Mouse (Mus musculus): Measurements from ENCODE around the gene Rhbdf1. TPM values are rescaled to one million over a fixed set of nuclear protein-coding genes. Genes with fewer than 3 reads are reported as not detected.

Rhbdf1 gene
- polyA plus RNA-seq, 1 experiment = 4.7 TPM

GRCm38 (mm10) chr11:32181973-32182868 is 39.9 kb downstream of the Rhbdf1 start:
- TF ChIP-seq POLR2A (IDR thresholded peaks at IDR 0.05; ENCODE audit: borderline replicate concordance, low read depth, low read length) (no peak), CTCF (IDR thresholded peaks at IDR 0.05; ENCODE audit: low read depth, low read length) (peak; percentile 57)
- H3K4me3 ChIP-seq (ENCODE audit: insufficient read depth, low read length) = no peak overlapping the region
- H3K27ac ChIP-seq (ENCODE audit: insufficient read depth, low read depth, low read length) = no peak overlapping the region
- no peaks in the 10 kb centered on the region for H3K4me1 ChIP-seq (ENCODE audit: control insufficient read depth, insufficient read depth, low read length)

- Histone ChIP-seq H3K4me3 (ENCODE audit: insufficient read depth, low read length) (no peak overlapping the region), H3K27ac (ENCODE audit: insufficient read depth, low read depth, low read length) (no peak overlapping the region)
- TF ChIP-seq POLR2A (IDR thresholded peaks at IDR 0.05; ENCODE audit: borderline replicate concordance, low read depth, low read length) (no peak), CTCF (IDR thresholded peaks at IDR 0.05; ENCODE audit: low read depth, low read length) (no peak)
Measured at GRCm38 (mm10) chr11:32181246-32181645, 40.9 kb downstream of the Rhbdf1 start.

GRCm38 (mm10) chr11:32178506-32178905 is 43.6 kb downstream of the Rhbdf1 start:
- Histone ChIP-seq H3K4me1 (ENCODE audit: control insufficient read depth, insufficient read depth, low read length) (no peaks in the 10 kb centered on the region), H3K27ac (ENCODE audit: insufficient read depth, low read depth, low read length) (no peak overlapping the region), H3K4me3 (ENCODE audit: insufficient read depth, low read length) (no peak overlapping the region)
- TF ChIP-seq POLR2A (IDR thresholded peaks at IDR 0.05; ENCODE audit: borderline replicate concordance, low read depth, low read length) = no peak
- TF ChIP-seq CTCF (IDR thresholded peaks at IDR 0.05; ENCODE audit: low read depth, low read length) = no peak

More at GRCm38 (mm10) chr11:32181246-32181645, 40.9 kb downstream of the Rhbdf1 start:
- H3K4me1 ChIP-seq (ENCODE audit: control insufficient read depth, insufficient read depth, low read length) = no peaks in the 10 kb centered on the region

GRCm38 (mm10) chr11:32166683-32167082 is 55.4 kb downstream of the Rhbdf1 start:
- H3K4me3 ChIP-seq (ENCODE audit: insufficient read depth, low read length) = no peak overlapping the region
- no peaks in the 10 kb centered on the region for H3K4me1 ChIP-seq (ENCODE audit: control insufficient read depth, insufficient read depth, low read length)
- TF ChIP-seq CTCF (IDR thresholded peaks at IDR 0.05; ENCODE audit: low read depth, low read length) (no peak), POLR2A (IDR thresholded peaks at IDR 0.05; ENCODE audit: borderline replicate concordance, low read depth, low read length) (no peak)
- H3K27ac ChIP-seq (ENCODE audit: insufficient read depth, low read depth, low read length) = no peak overlapping the region

GRCm38 (mm10) chr11:32161922-32162804 is 59.9 kb downstream of the Rhbdf1 start:
- Histone ChIP-seq H3K27ac (ENCODE audit: insufficient read depth, low read depth, low read length) (no peak overlapping the region), H3K4me1 (ENCODE audit: control insufficient read depth, insufficient read depth, low read length) (no peaks in the 10 kb centered on the region), H3K4me3 (ENCODE audit: insufficient read depth, low read length) (no peak overlapping the region)
- TF ChIP-seq POLR2A (IDR thresholded peaks at IDR 0.05; ENCODE audit: borderline replicate concordance, low read depth, low read length) = no peak
- TF ChIP-seq CTCF (IDR thresholded peaks at IDR 0.05; ENCODE audit: low read depth, low read length) = peak; percentile 94

GRCm38 (mm10) chr11:32161500-32161899 is 60.6 kb downstream of the Rhbdf1 start:
- Histone ChIP-seq H3K4me1 (ENCODE audit: control insufficient read depth, insufficient read depth, low read length) (no peaks in the 10 kb centered on the region), H3K27ac (ENCODE audit: insufficient read depth, low read depth, low read length) (no peak overlapping the region), H3K4me3 (ENCODE audit: insufficient read depth, low read length) (no peak overlapping the region)
- TF ChIP-seq CTCF (IDR thresholded peaks at IDR 0.05; ENCODE audit: low read depth, low read length) (no peak), POLR2A (IDR thresholded peaks at IDR 0.05; ENCODE audit: borderline replicate concordance, low read depth, low read length) (no peak)

GRCm38 (mm10) chr11:32160341-32160740 is 61.8 kb downstream of the Rhbdf1 start:
- no peak for TF ChIP-seq POLR2A (IDR thresholded peaks at IDR 0.05; ENCODE audit: borderline replicate concordance, low read depth, low read length)
- no peak for TF ChIP-seq CTCF (IDR thresholded peaks at IDR 0.05; ENCODE audit: low read depth, low read length)
- H3K27ac ChIP-seq (ENCODE audit: insufficient read depth, low read depth, low read length) = no peak overlapping the region
- H3K4me1 ChIP-seq (ENCODE audit: control insufficient read depth, insufficient read depth, low read length) = no peaks in the 10 kb centered on the region
- H3K4me3 ChIP-seq (ENCODE audit: insufficient read depth, low read length) = no peak overlapping the region

Other genes starting within 250 kb of the Rhbdf1 start
- gene Nsg2, start 221.8 kb downstream of the Rhbdf1 start, polyA plus RNA-seq (2012; ENCODE audit: insufficient read depth, insufficient read length, missing spikeins) = not detected in 2 replicates
- gene Il9r, start 22.0 kb downstream of the Rhbdf1 start, polyA plus RNA-seq (2012; ENCODE audit: insufficient read depth, insufficient read length, missing spikeins) = not detected in 2 replicates
- gene Snrnp25, start 16.9 kb downstream of the Rhbdf1 start, polyA plus RNA-seq (2012; ENCODE audit: insufficient read depth, insufficient read length, missing spikeins) = 29.6 and 40.2 TPM in 2 replicates
- gene Mpg, start 4.2 kb upstream of the Rhbdf1 start, polyA plus RNA-seq (2012; ENCODE audit: insufficient read depth, insufficient read length, missing spikeins) = 13.8 and 15.3 TPM in 2 replicates
- 14.2 and 18.5 TPM in 2 replicates for gene Nprl3, start 45.4 kb upstream of the Rhbdf1 start, polyA plus RNA-seq (2012; ENCODE audit: insufficient read depth, insufficient read length, missing spikeins)
- not detected in 2 replicates for gene Hba-x, start 54.1 kb upstream of the Rhbdf1 start, polyA plus RNA-seq (2012; ENCODE audit: insufficient read depth, insufficient read length, missing spikeins)
- gene Hba-a1, start 61.2 kb upstream of the Rhbdf1 start, polyA plus RNA-seq (2012; ENCODE audit: insufficient read depth, insufficient read length, missing spikeins) = not detected in 2 replicates
- not detected in 2 replicates for gene Hbq1b, start 64.7 kb upstream of the Rhbdf1 start, polyA plus RNA-seq (2012; ENCODE audit: insufficient read depth, insufficient read length, missing spikeins)
- 1.4 TPM in 1 of 2 replicates, not detected in the other for gene Hba-a2, start 74.2 kb upstream of the Rhbdf1 start, polyA plus RNA-seq (2012; ENCODE audit: insufficient read depth, insufficient read length, missing spikeins)
- not detected in 2 replicates for gene Hbq1a, start 77.8 kb upstream of the Rhbdf1 start, polyA plus RNA-seq (2012; ENCODE audit: insufficient read depth, insufficient read length, missing spikeins)
- 54.6 and 64.9 TPM in 2 replicates for gene Sh3pxd2b, start 125.5 kb upstream of the Rhbdf1 start, polyA plus RNA-seq (2012; ENCODE audit: insufficient read depth, insufficient read length, missing spikeins)
- 2.4 and 4.0 TPM in 2 replicates for gene Ubtd2, start 233.1 kb upstream of the Rhbdf1 start, polyA plus RNA-seq (2012; ENCODE audit: insufficient read depth, insufficient read length, missing spikeins)

Measured in bone marrow macrophage, adult 2 months (primary cell).